Mouse (Mus musculus): ENCODE measurements around the gene Ppih.

The Ppih gene

GRCm38 (mm10) chr4:119320131-119320830 lies at the start of gene Ppih:
Gene Ppih (minus strand): TSS chr4:119320546.
- peak; percentile 97 for DNase-seq

GRCm38 (mm10) chr4:119369460-119369859 lies 49.1 kb upstream of the Ppih start:
- DNase-seq, result no peak

- DNase-seq, result no peak
Observed at GRCm38 (mm10) chr4:119366758-119367526, 46.6 kb upstream of the Ppih start.

- DNase-seq, result no peak
Observed at GRCm38 (mm10) chr4:119362231-119362630, 41.9 kb upstream of the Ppih start.

- no peak for DNase-seq
Observed at GRCm38 (mm10) chr4:119359196-119359971, 39.0 kb upstream of the Ppih start.

GRCm38 (mm10) chr4:119345508-119345907 lies 25.2 kb upstream of the Ppih start:
- no peak for DNase-seq

- DNase-seq, result peak; percentile 8
Observed at GRCm38 (mm10) chr4:119338861-119339361, 18.6 kb upstream of the Ppih start.

- DNase-seq, result no peak
Observed at GRCm38 (mm10) chr4:119338422-119338821, 18.1 kb upstream of the Ppih start.

- DNase-seq, result no peak
Observed at GRCm38 (mm10) chr4:119333487-119333886, 13.1 kb upstream of the Ppih start.

GRCm38 (mm10) chr4:119320896-119321550 lies 677 bp upstream of the Ppih start:
- DNase-seq, result peak; percentile 5

DNA sequence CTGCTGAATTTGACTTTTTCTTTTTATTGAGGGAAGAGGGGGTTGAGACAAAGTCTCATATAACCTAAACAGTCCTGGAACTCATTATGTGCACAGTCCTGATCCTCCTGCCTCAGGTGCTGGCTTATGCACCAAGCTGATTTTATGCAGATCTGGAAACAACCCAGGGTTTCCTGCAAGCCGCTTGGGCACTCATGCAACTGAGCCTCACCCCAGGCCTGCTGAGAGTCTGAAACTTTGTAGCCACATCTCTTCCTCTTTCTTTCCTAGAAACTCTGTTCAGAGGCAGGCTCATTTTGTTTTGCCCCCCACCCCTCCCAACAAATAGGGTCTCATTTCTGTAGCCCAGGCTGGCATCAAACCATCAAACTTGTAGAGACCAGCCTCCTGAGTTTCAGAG lies 6.6 kb downstream of the Ppih start:
- no peak for DNase-seq

DNA sequence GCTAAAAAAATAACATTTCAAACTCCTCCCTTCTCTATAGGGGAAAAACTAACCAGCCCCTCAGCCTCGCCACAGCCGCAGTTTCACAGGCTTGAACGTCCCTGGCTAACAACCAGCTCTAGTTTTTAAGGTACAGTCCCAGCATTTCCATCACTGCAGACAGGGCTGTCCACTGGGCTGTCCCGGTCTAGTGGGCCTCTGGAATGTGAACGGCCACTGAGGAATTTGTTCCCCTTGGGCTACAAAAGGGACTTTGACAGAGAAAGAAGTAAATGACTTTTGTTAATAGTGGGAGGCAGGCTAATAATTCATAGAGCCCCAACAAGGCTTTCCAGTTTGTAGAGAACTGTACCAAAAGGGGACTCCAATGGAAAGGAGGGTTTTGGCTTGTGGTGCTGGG lies 14.9 kb downstream of the Ppih start:
- no peak for DNase-seq

DNA sequence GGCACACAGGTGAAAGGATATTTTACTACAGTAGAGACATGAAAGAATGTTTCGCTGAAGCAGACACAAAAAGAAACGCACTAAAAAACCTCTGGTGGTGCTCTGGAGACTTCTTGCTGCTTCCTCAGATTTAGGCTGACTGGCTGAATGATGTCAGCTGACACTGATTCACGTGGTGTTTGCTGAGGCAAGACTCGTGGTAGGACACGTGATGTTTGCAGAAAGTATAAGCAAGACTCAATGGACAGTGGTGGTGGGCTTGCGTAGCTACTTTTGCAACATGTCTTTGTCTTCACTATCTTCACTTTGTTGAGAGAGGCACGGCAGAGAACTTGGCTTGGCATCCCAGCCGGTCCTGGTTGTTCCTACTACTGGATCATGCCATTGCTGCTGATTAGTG lies 17.1 kb downstream of the Ppih start:
- DNase-seq, result no peak

DNA sequence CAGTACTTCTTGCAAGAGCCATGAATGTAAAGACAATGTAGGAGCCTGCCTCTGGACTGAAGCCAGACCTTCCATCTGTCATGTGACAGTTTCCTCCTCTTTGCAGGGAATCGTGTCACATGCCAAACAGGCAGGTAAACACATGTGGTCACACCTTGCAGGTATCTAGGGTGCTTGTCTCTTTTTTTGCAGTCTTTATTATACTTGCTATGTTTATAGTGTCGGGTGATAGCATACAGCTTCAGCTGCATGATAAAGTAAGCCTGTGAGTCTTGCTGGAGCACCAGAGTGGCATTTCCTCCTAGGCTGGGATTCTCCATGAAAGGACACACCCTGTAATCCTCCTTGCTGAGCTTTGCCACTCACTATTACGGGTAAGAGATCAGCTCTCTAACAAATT lies 18.6 kb downstream of the Ppih start:
- DNase-seq, result no peak

DNA sequence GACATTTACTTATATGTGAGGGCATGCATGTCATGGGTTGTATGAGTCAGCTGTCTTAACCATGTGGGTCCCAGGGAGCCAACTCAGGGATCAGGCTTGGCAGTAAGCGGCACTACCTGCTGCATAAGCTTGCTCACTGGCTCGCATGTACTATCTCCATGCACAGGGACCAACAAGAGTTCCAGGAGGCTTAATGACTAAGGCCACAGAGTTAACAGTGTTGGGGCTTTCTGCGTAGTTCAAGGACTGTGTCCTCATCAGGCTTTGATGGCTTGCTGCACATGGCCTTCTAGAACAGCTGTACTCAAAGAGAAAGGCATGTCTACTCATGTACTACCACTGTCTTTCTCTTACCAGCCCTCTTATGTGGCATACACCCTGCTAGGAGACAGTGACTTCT lies 19.6 kb downstream of the Ppih start:
- no peak for DNase-seq

DNA sequence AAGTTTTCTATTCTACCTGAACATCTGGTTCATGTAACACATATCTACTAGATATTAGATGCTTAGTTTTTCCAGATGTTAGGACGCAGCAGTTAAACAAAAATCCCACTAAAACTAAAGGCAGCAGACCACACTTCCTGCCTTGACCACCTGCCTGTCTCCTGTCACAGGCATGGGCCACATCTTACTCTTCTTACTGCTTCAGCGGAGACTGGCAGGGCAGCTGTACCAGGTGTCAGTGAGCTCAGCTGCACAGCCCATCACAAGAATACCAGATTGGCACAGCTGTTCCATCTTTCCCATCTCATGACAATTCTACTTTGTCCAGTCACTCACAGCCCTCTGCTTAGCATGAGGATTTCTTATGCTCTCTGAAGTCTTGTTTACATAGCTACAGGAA lies 23.0 kb downstream of the Ppih start:
- DNase-seq, result no peak

DNA sequence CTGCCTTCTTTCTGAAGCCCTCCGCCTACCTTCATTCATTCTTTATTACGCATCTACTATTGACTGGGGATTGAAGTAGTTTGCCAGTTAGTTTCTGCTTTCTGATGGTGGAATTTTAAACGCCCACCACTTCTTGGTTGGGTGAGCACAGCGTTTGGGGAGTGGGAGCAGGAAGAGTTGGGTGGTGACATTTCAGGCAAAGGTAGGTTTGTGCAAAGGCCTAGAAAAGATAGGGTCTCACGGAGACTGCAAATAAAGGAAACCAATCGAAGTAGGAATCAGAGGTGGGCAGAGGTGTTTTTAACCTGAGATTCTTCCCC lies 25.3 kb downstream of the Ppih start:
- DNase-seq, result no peak

DNA sequence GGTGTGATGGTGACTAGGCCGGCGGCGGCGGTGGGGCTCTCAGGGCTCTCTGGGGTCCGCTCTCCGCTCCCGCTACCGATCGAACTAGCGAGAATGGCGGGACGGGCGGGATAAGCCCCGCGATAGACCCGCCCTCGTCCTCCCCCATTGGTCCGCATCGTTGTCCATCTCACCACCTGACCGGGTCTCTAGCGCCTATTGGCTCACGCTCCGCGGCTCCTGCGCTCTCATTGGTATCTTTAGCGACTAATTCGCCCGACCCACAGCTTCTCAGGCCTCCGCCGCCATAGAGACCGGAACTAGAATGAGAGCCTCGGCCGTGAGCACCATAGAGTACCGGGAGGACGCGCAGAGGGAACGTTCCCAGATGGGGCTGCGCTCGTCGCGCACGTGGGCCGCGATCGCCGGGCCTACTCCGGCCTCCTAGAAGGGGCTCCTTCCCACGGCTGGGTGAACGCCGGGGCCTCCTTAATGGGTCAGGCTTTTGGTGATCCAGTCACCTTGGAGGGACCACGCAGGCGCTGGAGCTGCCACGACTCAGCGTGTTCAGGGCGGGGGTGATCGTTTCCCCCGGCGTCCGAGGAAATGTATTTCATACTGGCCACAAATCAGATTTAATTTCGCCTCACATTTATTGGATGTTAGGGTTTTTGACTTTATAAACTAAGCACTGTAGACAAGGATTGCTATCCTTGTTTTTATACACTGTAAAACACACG lies 25.8 kb downstream of the Ppih start, which contains the start of gene Ybx1:
Ybx1 (minus strand) TSS at position 190 of the 719 bp plus-strand sequence.
- DNase-seq, result peak; percentile 100

GRCm38 (mm10) chr4:119293574-119294258 lies 26.6 kb downstream of the Ppih start:
- DNase-seq, result peak; percentile 23

DNA sequence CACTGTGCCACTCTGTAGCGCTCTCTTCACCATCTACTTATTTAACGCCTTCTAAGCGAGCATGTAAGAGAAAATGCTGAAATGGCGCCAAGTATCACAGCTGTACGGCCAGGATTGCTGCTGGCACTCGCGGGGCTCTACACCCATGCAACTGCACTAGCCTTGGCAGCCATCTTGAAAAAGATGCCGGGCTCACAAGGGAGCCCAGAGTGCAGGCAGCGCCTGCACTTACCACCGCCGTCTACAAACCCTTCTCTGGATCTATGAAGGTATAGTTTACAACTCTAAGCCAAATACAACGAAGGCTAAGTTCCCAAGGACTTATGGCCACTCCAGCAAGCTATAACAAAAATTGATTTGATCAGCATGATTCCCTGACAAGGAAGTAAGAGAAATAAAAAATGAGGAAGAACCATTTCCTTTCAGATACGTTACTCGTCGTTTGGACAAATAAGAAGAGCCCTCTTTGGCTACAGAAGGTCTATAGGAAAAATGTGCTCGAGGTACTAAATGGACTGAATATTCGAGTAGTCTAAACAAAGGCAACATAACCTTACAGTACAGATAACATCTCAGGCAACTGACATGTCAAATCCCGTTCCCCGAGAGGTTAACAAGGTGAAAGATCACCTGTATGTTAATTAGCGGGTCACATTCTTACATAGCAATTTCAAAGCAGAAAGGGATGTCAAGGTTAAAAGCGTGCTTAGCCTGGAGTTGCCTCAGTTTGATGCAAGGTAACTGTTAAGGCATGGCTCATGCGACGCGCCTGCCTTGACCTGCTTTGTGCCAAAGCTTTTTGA lies 27.4 kb downstream of the Ppih start:
- peak; percentile 61 for DNase-seq

DNA sequence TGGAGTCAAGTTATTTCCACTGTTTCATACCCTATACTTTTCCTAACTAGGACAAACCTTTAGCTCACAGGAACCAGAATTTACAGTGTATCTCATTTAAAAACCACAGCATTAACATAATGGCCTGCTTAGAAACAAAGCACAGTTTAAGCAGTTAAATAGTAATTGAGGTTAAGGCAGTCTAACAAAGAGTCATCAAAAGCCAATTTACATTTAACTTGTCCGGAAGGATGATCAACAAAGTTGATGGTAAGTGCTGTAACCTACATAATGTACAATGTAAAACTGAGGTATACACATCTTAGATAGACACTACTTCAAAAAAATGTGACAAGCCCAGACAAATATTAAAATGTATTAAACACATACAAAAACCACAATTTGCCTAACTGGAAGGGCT lies 28.4 kb downstream of the Ppih start:
- no peak for DNase-seq
